Mouse (Mus musculus) limb, embryonic 13.5 days (tissue): ENCODE data around the gene Ecsit. TPM values are rescaled to one million over a fixed set of nuclear protein-coding genes. Genes with fewer than 3 reads are reported as not detected.

Experiments
- ATAC-seq: fragments of 200-750 bp; cut with Nextera tagmentation; 2 replicates; pipeline ENCODE4 v1.8.0; 2017; ENCODE audit warnings: low read depth, moderate number of reproducible peaks, moderate TSS enrichment; ENCODE audit not compliant: low FRiP score
- H3K27ac ChIP-seq: fragments of 300-500 bp; sonication (generic); 2 replicates; pipeline ENCODE4 v1.5.1; 2015; ENCODE audit warnings: inconsistent platforms, mild to moderate bottlenecking, moderate library complexity
- H3K27me3 ChIP-seq: fragments of 300-500 bp; sonication (generic); 2 replicates; pipeline ENCODE4 v1.6.1; 2015; ENCODE audit warnings: mild to moderate bottlenecking, inconsistent platforms
- H3K36me3 ChIP-seq: fragments of 300-500 bp; sonication (generic); 2 replicates; pipeline ENCODE4 v1.6.1; 2015; ENCODE audit warnings: inconsistent platforms, mild to moderate bottlenecking, moderate library complexity
- H3K4me1 ChIP-seq: fragments of 300-500 bp; sonication (generic); 2 replicates; pipeline ENCODE4 v1.6.1; 2015; ENCODE audit warnings: inconsistent platforms
- H3K4me2 ChIP-seq: fragments of 300-500 bp; sonication (generic); replicated peaks from 2 replicates; pipeline ENCODE4 v1.6.1; 2015; ENCODE audit warnings: inconsistent platforms, mild to moderate bottlenecking, moderate library complexity
- H3K4me3 ChIP-seq: fragments of 300-500 bp; sonication (generic); 2 replicates; pipeline ENCODE4 v1.5.1; 2015; ENCODE audit warnings: moderate library complexity, mild to moderate bottlenecking, inconsistent platforms
- H3K9ac ChIP-seq: fragments of 300-500 bp; sonication (generic); 2 replicates; pipeline ENCODE4 v1.6.1; 2015; ENCODE audit warnings: mild to moderate bottlenecking, inconsistent platforms
- H3K9me3 ChIP-seq: fragments of 300-500 bp; sonication (generic); 2 replicates; pipeline ENCODE4 v1.6.1; 2016; ENCODE audit warnings: inconsistent platforms
- WGBS: fragments of 180-500 bp; shearing (Covaris S2); methylation state at CpG from one replicate; pipeline ENCODE4 v1.1.7; 2015; 5-methylcytosine and 5-hydroxymethylcytosine counted together
- microRNA-seq: library from miRNA; unstranded; fragments of <30 nt; microRNA quantifications from one replicate; pipeline ENCODE4, GENCODE M21; 2016
- polyA plus RNA-seq: library from polyadenylated mRNA; unstranded; fragments of >200 nt; fragmentation: Nextera tagmentation; extraction: Ambion mirVana; gene quantifications from 2 replicates; pipeline ENCODE4 v1.2.1, GENCODE M21; 2015

Gene Ecsit
- polyA plus RNA-seq, 1 experiment from 2014 or later = 36.8 TPM

- no peak overlapping the region for H3K27ac ChIP-seq
- peaks cover 20% of the 10 kb centered on the region for H3K4me1 ChIP-seq
- no peak overlapping the region for H3K4me3 ChIP-seq
- no peak overlapping the region for H3K9ac ChIP-seq
- H3K27me3 ChIP-seq = peaks cover 70% of the 10 kb centered on the region
- H3K36me3 ChIP-seq = no peaks in the 10 kb centered on the region
- no peak overlapping the region for H3K4me2 ChIP-seq
- no peaks in the 10 kb centered on the region; the same call in 1 of the 2 replicates for H3K9me3 ChIP-seq
- ATAC-seq = no peak
- WGBS = 67% methylated on average over 11 of the region's 11 CpGs
Measured at GRCm38 (mm10) chr9:22049315-22049714, 35.9 kb downstream of the Ecsit start.

GRCm38 (mm10) chr9:22047329-22047728, 37.9 kb downstream of the Ecsit start:
- H3K4me2 ChIP-seq = no peak overlapping the region

GRCm38 (mm10) chr9:22041832-22042231, 43.4 kb downstream of the Ecsit start:
- ATAC-seq = no peak
- Histone ChIP-seq H3K4me2 (no peak overlapping the region), H3K27me3 (no peaks in the 10 kb centered on the region), H3K27ac (no peak overlapping the region), H3K9ac (no peak overlapping the region), H3K9me3 (no peaks in the 10 kb centered on the region), H3K36me3 (no peaks in the 10 kb centered on the region), H3K4me1 (no peaks in the 10 kb centered on the region), H3K4me3 (no peak overlapping the region)
- 59% methylated on average over 2 of the region's 2 CpGs for WGBS

More at GRCm38 (mm10) chr9:22047329-22047728, 37.9 kb downstream of the Ecsit start:
- no peak for ATAC-seq
- Histone ChIP-seq H3K4me3 (no peak overlapping the region), H3K27me3 (peaks cover 51% of the 10 kb centered on the region), H3K36me3 (no peaks in the 10 kb centered on the region), H3K9me3 (no peaks in the 10 kb centered on the region), H3K4me1 (peaks cover 19% of the 10 kb centered on the region), H3K27ac (no peak overlapping the region), H3K9ac (no peak overlapping the region)
- 56% methylated on average over 9 of the region's 9 CpGs for WGBS

GRCm38 (mm10) chr9:22037826-22038225, 47.4 kb downstream of the Ecsit start:
- H3K36me3 ChIP-seq = no peaks in the 10 kb centered on the region
- no peaks in the 10 kb centered on the region; the same call in 1 of the 2 replicates for H3K27me3 ChIP-seq
- no peak overlapping the region for H3K27ac ChIP-seq
- 79% methylated on average over 10 of the region's 10 CpGs for WGBS
- H3K4me1 ChIP-seq = peaks cover 5% of the 10 kb centered on the region; the same call in 1 of the 2 replicates
- H3K4me3 ChIP-seq = no peak overlapping the region
- 0 out of 2 replicates have a peak, but pooled peaks cover 5% of the 10 kb centered on the region for H3K9me3 ChIP-seq
- no peak for ATAC-seq
- H3K4me2 ChIP-seq = no peak overlapping the region
- H3K9ac ChIP-seq = no peak overlapping the region

- no peak; the same call in 1 of the 2 replicates for ATAC-seq
- 59% methylated on average over 6 of the region's 6 CpGs for WGBS
- no peak overlapping the region for H3K27ac ChIP-seq
Measured at GRCm38 (mm10) chr9:22035300-22036044, 49.8 kb downstream of the Ecsit start.

GRCm38 (mm10) chr9:22030386-22030785, 54.9 kb downstream of the Ecsit start:
- Histone ChIP-seq H3K27ac (no peak overlapping the region), H3K9me3 (0 out of 2 replicates have a peak, but pooled peaks cover 5% of the 10 kb centered on the region), H3K4me3 (no peak overlapping the region), H3K36me3 (no peaks in the 10 kb centered on the region), H3K4me2 (no peak overlapping the region), H3K4me1 (peaks cover 2% of the 10 kb centered on the region; the same call in 1 of the 2 replicates), H3K27me3 (no peaks in the 10 kb centered on the region; the same call in 1 of the 2 replicates), H3K9ac (no peak overlapping the region)
- WGBS = 92% methylated on average over 9 of the region's 9 CpGs
- ATAC-seq = no peak

More at GRCm38 (mm10) chr9:22035300-22036044, 49.8 kb downstream of the Ecsit start:
- Histone ChIP-seq H3K4me2 (no peak overlapping the region), H3K9ac (no peak overlapping the region), H3K9me3 (0 out of 2 replicates have a peak, but pooled peaks cover 5% of the 10 kb centered on the region), H3K36me3 (no peaks in the 10 kb centered on the region), H3K4me3 (no peak overlapping the region), H3K4me1 (peaks cover 5% of the 10 kb centered on the region; the same call in 1 of the 2 replicates), H3K27me3 (no peaks in the 10 kb centered on the region; the same call in 1 of the 2 replicates)

- Histone ChIP-seq H3K4me3 (no peak overlapping the region), H3K4me1 (no peaks in the 10 kb centered on the region), H3K9ac (no peak overlapping the region), H3K27ac (no peak overlapping the region), H3K4me2 (no peak overlapping the region), H3K36me3 (no peaks in the 10 kb centered on the region), H3K27me3 (peaks cover 3% of the 10 kb centered on the region; the same call in 1 of the 2 replicates), H3K9me3 (no peaks in the 10 kb centered on the region)
- no peak for ATAC-seq
- WGBS = 65% methylated on average over 7 of the region's 7 CpGs
Measured at GRCm38 (mm10) chr9:22028467-22028866, 56.8 kb downstream of the Ecsit start.

GRCm38 (mm10) chr9:22024592-22024991, 60.6 kb downstream of the Ecsit start:
- H3K27me3 ChIP-seq = peaks cover 3% of the 10 kb centered on the region; the same call in 1 of the 2 replicates
- H3K4me1 ChIP-seq = no peaks in the 10 kb centered on the region
- H3K9me3 ChIP-seq = no peaks in the 10 kb centered on the region
- no peak overlapping the region for H3K4me2 ChIP-seq
- H3K36me3 ChIP-seq = no peaks in the 10 kb centered on the region
- WGBS = 45% methylated on average over 8 of the region's 8 CpGs
- no peak for ATAC-seq
- no peak overlapping the region for H3K4me3 ChIP-seq
- no peak overlapping the region for H3K27ac ChIP-seq
- no peak overlapping the region for H3K9ac ChIP-seq

Small RNA genes within 50 kb of the gene (microRNA-seq; reads per million reads assigned to microRNA genes)
- not detected for gene Mir7084

Other genes with a start within 250 kb of the Ecsit start
- 0.67 and 0.91 TPM in 2 replicates for gene Angptl8, start 249.9 kb downstream of the Ecsit start, polyA plus RNA-seq
- gene Dock6, start 232.8 kb downstream of the Ecsit start, polyA plus RNA-seq = 37.5 and 39.6 TPM in 2 replicates
- 14.0 and 15.5 TPM in 2 replicates for gene Rab3d, start 167.2 kb downstream of the Ecsit start, polyA plus RNA-seq
- gene Ccdc159, start 158.0 kb downstream of the Ecsit start, polyA plus RNA-seq = 5.1 and 6.2 TPM in 2 replicates
- gene Tmem205, start 157.9 kb downstream of the Ecsit start, polyA plus RNA-seq = 41.3 and 46.5 TPM in 2 replicates
- 8.5 and 9.1 TPM in 2 replicates for gene Plppr2, start 148.4 kb downstream of the Ecsit start, polyA plus RNA-seq
- gene Swsap1, start 129.7 kb downstream of the Ecsit start, polyA plus RNA-seq = 4.9 and 6.2 TPM in 2 replicates
- 6.2 and 6.3 TPM in 2 replicates for gene Epor, start 121.9 kb downstream of the Ecsit start, polyA plus RNA-seq
- gene Rgl3, start 96.0 kb downstream of the Ecsit start, polyA plus RNA-seq = 1.6 TPM in 2 replicates
- gene Ccdc151, start 82.8 kb downstream of the Ecsit start, polyA plus RNA-seq = 1.0 and 1.5 TPM in 2 replicates
- gene Prkcsh, start 82.6 kb downstream of the Ecsit start, polyA plus RNA-seq = 119 and 122 TPM in 2 replicates
- 0.13 and 0.23 TPM in 2 replicates for gene Elavl3, start 33.4 kb downstream of the Ecsit start, polyA plus RNA-seq
- not detected in 2 replicates for gene Gm49318, start 14.2 kb downstream of the Ecsit start, polyA plus RNA-seq
- gene Zfp653, start 14.1 kb downstream of the Ecsit start, polyA plus RNA-seq = 11.6 and 12.6 TPM in 2 replicates
- 2.5 and 5.2 TPM in 2 replicates for gene Cnn1, start 13.8 kb upstream of the Ecsit start, polyA plus RNA-seq
- gene Elof1, start 31.7 kb upstream of the Ecsit start, polyA plus RNA-seq = 190 and 191 TPM in 2 replicates
- 6.5 and 8.4 TPM in 2 replicates for gene Acp5, start 50.3 kb upstream of the Ecsit start, polyA plus RNA-seq
- gene Pigyl, start 71.4 kb upstream of the Ecsit start, polyA plus RNA-seq = 70.2 and 76.8 TPM in 2 replicates
- 0.06 and 0.11 TPM in 2 replicates for gene Zfp872, start 102.7 kb upstream of the Ecsit start, polyA plus RNA-seq
- 15.7 and 17.0 TPM in 2 replicates for gene Zfp809, start 140.3 kb upstream of the Ecsit start, polyA plus RNA-seq
- gene Zfp599, start 174.5 kb upstream of the Ecsit start, polyA plus RNA-seq = 9.2 and 9.6 TPM in 2 replicates
- 29.1 and 30.3 TPM in 2 replicates for gene Zfp810, start 222.2 kb upstream of the Ecsit start, polyA plus RNA-seq